Mouse (Mus musculus) kidney, embryonic 16.5 days (tissue): Measurements from ENCODE around the gene Esrrg. TPM values are rescaled to one million over a fixed set of nuclear protein-coding genes. Genes with fewer than 3 reads are reported as not detected.

Experiments
- ATAC-seq: fragments of 200-750 bp; cut with Nextera tagmentation; 2 replicates; pipeline ENCODE4 v1.8.0; 2017; ENCODE audit warnings: moderate TSS enrichment; ENCODE audit not compliant: low FRiP score, low TSS enrichment
- H3K27ac ChIP-seq: fragments of 300-500 bp; sonication (generic); 2 replicates; pipeline ENCODE4 v1.5.1; 2014; ENCODE audit warnings: low read length
- H3K27me3 ChIP-seq: fragments of 300-500 bp; sonication (generic); 2 replicates; pipeline ENCODE4 v1.6.1; 2014; ENCODE audit warnings: low read length, control low read depth, mixed read lengths; ENCODE audit not compliant: insufficient read depth
- H3K36me3 ChIP-seq: fragments of 300-500 bp; sonication (generic); 2 replicates; pipeline ENCODE4 v1.6.1; 2014; ENCODE audit warnings: low read length, control low read depth, mixed read lengths; ENCODE audit not compliant: insufficient read depth
- H3K4me1 ChIP-seq: fragments of 300-500 bp; sonication (generic); 2 replicates; pipeline ENCODE4 v1.6.1; 2014; ENCODE audit warnings: low read length, control low read depth, mixed read lengths; ENCODE audit not compliant: insufficient read depth
- H3K4me2 ChIP-seq: fragments of 300-500 bp; sonication (generic); replicated peaks from 2 replicates; pipeline ENCODE4 v1.6.1; 2014; ENCODE audit warnings: low read depth, low read length
- H3K4me3 ChIP-seq: fragments of 300-500 bp; sonication (generic); 2 replicates; pipeline ENCODE4 v1.5.1; 2014; ENCODE audit warnings: mild to moderate bottlenecking, low read length
- H3K9ac ChIP-seq: fragments of 300-500 bp; sonication (generic); replicated peaks from 2 replicates; pipeline ENCODE4 v1.6.1; 2014; ENCODE audit warnings: low read length
- H3K9me3 ChIP-seq: fragments of 300-500 bp; sonication (generic); 2 replicates; pipeline ENCODE4 v1.6.1; 2016; ENCODE audit warnings: low read length, control low read depth
- WGBS: fragments of 180-500 bp; shearing (Covaris S2); extraction: QIAGEN DNeasy Blood & Tissue Kit; methylation state at CpG from one replicate; pipeline ENCODE4 v1.1.7; 2014; 5-methylcytosine and 5-hydroxymethylcytosine counted together
- polyA plus RNA-seq: library from polyadenylated mRNA; unstranded; fragments of >200 nt; fragmentation: Nextera tagmentation; extraction: Ambion mirVana; gene quantifications from 2 replicates; pipeline ENCODE4 v1.2.1, GENCODE M21; 2015

The Esrrg gene
- polyA plus RNA-seq, 1 experiment from 2014 or later, result 36.0 TPM

DNA sequence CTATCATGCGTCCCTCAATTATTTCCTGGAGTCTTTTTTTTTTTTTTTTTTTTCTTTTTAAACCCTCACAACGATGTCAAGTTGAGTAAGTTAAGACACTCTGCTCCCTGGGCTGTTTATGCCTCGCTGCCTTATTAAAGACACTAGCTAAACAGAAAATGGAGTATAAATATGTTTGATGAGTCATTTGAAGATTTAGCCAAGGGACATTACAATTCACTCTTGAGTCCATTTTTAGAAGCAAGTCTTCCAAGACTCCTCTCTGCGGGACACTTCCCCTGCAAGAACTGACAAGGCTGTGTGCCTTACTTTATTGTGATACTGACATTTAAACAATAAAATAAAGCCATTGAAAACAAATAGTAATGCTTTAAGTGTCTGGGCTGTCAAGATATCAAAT is 496.9 kb downstream of the Esrrg start:
- ATAC-seq, result no peak
- no peak overlapping the region for H3K27ac ChIP-seq
- no peak overlapping the region for H3K4me2 ChIP-seq
- WGBS, result 64% methylated on average over 4 of the region's 4 CpGs
- H3K36me3 ChIP-seq, result no peaks in the 10 kb centered on the region
- no peaks in the 10 kb centered on the region for H3K27me3 ChIP-seq
- no peak overlapping the region for H3K4me3 ChIP-seq
- peaks cover 17% of the 10 kb centered on the region for H3K4me1 ChIP-seq
- H3K9me3 ChIP-seq, result no peaks in the 10 kb centered on the region
- H3K9ac ChIP-seq, result no peak overlapping the region

DNA sequence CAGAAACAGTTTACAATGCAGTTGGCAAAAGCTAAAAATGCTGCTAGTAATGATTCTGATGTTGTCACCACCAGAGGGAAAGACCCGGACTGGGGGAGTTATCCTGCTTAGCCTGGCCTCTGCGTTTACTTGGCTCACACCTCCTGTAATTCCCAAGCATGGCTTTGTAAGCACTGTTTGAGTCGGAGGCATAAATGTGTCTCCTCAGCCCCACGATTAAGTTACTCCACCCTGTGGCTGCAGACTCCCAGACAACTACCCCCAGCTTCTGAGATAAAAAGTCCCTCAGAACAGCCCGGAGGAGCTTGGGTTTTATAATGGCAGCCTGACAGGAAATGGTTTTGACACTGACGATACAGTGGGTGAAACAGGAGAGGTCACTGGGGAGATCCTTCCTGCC is 499.4 kb downstream of the Esrrg start:
- ATAC-seq, result no peak
- 9% methylated on average over 6 of the region's 6 CpGs for WGBS
- Histone ChIP-seq H3K4me3 (no peak overlapping the region), H3K27me3 (no peaks in the 10 kb centered on the region), H3K9me3 (no peaks in the 10 kb centered on the region), H3K4me1 (peaks cover 17% of the 10 kb centered on the region), H3K27ac (no peak overlapping the region), H3K4me2 (no peak overlapping the region), H3K9ac (no peak overlapping the region), H3K36me3 (no peaks in the 10 kb centered on the region)

DNA sequence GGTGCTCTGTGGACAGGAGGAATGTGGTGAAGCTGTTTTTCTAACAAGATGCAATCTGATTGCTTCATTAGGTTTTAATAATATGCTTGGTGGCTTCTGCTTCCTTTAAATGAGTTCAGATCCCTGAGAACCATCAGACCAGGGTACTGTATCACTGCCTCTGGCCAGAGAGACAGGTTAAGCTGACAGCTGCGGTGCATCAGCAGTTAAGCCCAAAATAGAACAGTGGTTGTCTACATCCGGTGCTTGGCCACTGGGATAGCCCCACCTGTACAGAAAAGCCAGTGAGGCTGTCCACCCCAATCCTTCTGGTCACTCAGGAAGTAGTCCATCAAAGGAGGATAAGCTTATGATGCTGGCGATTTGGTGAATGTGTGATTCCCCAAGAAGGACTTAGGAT is 503.0 kb downstream of the Esrrg start:
- Histone ChIP-seq H3K36me3 (no peaks in the 10 kb centered on the region), H3K4me2 (no peak overlapping the region), H3K27me3 (no peaks in the 10 kb centered on the region), H3K4me3 (no peak overlapping the region), H3K9me3 (no peaks in the 10 kb centered on the region), H3K4me1 (peaks cover 12% of the 10 kb centered on the region; the same call in 1 of the 2 replicates), H3K27ac (no peak overlapping the region), H3K9ac (no peak overlapping the region)
- 0 out of 2 replicates have a peak, but pooled peaks have one; percentile 54 for ATAC-seq
- 37% methylated on average over 3 of the region's 3 CpGs for WGBS

DNA sequence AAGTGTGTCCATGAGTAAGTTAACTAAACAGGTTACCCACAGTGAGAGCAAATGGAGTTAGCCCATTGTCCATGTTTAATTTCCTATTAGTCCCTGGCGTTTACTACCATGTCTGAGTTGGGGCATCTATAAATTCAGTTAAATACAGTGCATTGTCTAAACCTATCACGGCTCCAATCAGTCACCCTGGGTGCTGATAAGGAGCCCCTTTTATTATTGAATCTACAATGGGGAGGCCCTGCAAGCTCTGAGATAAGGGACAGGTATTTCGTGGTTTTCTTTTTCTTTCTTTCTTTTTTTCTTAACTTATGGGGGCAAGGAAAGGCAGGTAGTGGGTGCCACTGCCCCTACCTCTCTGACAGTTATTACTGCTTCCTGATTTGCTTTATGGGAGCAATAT is 504.6 kb downstream of the Esrrg start:
- ATAC-seq, result no peak
- WGBS, result 74% methylated on average over 3 of the region's 3 CpGs

DNA sequence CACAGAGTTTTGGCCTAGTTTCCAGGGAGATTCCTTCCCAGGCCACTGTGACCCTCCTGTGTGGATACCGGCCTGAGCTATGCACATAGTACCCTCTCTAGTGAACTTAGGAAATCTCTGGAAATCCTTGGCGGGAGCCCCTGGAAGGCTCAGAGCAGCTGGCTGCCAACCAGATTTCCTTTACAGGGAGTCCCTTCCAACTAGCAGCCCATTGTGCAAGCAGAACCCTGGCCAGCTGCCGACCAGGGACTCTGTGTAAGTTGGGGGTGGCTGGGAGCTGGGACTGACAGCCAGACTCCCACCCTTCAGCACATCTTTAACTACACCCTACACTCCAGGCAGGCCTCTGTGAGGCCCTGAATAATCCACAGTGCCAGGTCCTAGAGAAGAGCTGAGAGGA is 509.5 kb downstream of the Esrrg start:
- H3K9me3 ChIP-seq, result no peaks in the 10 kb centered on the region
- H3K4me3 ChIP-seq, result no peak overlapping the region
- H3K27me3 ChIP-seq, result no peaks in the 10 kb centered on the region
- ATAC-seq, result peak; percentile 46; the same call in 1 of the 2 replicates
- H3K36me3 ChIP-seq, result no peaks in the 10 kb centered on the region
- no peak overlapping the region for H3K27ac ChIP-seq
- WGBS, result 39% methylated on average over 3 of the region's 3 CpGs
- no peaks in the 10 kb centered on the region for H3K4me1 ChIP-seq
- H3K9ac ChIP-seq, result no peak overlapping the region
- no peak overlapping the region for H3K4me2 ChIP-seq

More for the DNA sequence above, 504.6 kb downstream of the Esrrg start:
- no peaks in the 10 kb centered on the region for H3K9me3 ChIP-seq
- no peak overlapping the region for H3K4me3 ChIP-seq
- H3K4me2 ChIP-seq, result no peak overlapping the region
- no peaks in the 10 kb centered on the region for H3K27me3 ChIP-seq
- H3K4me1 ChIP-seq, result peaks cover 5% of the 10 kb centered on the region; the same call in 1 of the 2 replicates
- H3K27ac ChIP-seq, result no peak overlapping the region
- H3K9ac ChIP-seq, result no peak overlapping the region
- no peaks in the 10 kb centered on the region for H3K36me3 ChIP-seq

DNA sequence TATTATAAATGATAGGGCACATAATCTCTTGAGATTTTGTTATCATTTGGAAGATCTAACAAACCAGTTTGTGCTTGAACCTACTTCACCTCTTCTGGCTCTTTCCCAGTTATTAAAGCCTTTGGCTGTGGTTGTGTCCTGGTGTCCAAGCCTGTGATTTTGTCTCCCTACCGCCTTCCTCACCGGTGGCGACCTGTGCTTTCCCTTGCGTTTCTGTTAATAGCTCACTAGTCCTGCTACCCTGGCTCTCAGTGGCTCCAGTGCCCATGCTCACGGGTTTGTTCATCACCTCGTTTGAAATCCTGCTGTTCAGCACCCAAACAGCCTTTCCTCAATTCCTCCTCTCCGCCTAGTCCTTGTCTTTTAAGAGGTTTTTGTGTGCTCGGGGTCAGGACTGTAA is 511.2 kb downstream of the Esrrg start:
- 80% methylated on average over 8 of the region's 8 CpGs for WGBS
- no peak for ATAC-seq
- H3K4me2 ChIP-seq, result no peak overlapping the region
- H3K4me1 ChIP-seq, result no peaks in the 10 kb centered on the region
- H3K4me3 ChIP-seq, result no peak overlapping the region
- H3K9me3 ChIP-seq, result no peaks in the 10 kb centered on the region
- H3K27ac ChIP-seq, result no peak overlapping the region
- H3K9ac ChIP-seq, result no peak overlapping the region
- H3K27me3 ChIP-seq, result no peaks in the 10 kb centered on the region
- no peaks in the 10 kb centered on the region for H3K36me3 ChIP-seq

DNA sequence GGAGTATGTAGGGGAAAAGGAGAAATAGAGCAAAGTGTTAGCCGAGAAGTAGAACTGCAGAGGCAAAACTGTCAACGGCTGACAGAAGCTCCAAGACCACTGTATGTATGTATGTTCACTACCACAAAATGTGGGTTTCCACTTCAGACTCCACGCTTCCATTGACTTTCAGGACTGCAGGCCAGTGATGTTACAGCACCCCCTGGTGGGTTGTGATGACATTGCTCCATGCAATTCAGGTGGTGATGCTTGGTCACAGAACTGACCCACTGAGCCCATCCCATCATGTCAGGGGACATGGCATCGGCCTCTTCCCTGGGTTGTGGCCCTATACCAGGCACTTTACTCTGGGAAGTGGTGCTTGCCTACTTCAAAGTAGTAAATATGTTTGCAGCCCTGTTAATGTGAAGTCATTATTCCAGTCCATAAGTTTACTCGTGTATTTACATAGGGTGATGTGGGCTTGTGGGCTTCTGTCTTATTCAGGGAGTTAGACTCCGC is 517.0 kb downstream of the Esrrg start:
- no peak overlapping the region for H3K4me3 ChIP-seq
- no peak overlapping the region for H3K4me2 ChIP-seq
- no peaks in the 10 kb centered on the region for H3K27me3 ChIP-seq
- no peaks in the 10 kb centered on the region for H3K36me3 ChIP-seq
- no peaks in the 10 kb centered on the region for H3K9me3 ChIP-seq
- no peak overlapping the region for H3K27ac ChIP-seq
- H3K4me1 ChIP-seq, result no peaks in the 10 kb centered on the region
- H3K9ac ChIP-seq, result no peak overlapping the region
- 90% methylated on average over 6 of the region's 6 CpGs for WGBS
- no peak for ATAC-seq

DNA sequence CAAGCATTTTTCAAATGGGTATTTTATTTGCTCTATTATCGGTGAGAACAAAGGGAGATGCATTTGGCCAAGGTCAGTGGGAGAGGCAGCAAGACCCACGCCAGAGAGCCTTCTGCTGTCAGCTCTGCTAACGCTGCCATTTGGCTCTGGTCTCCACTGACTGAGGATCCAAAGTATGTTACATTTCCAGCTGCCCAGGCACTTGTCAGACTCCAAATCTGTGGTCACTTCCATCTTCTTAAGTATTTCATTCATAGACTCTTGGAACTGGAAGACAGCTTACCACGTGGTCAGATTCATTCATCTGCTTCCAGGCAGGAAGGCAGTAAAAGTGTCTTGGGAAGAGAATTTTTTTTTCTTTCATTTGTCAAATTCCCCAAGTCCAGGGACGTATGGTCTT is 527.5 kb downstream of the Esrrg start:
- 36% methylated on average over 5 of the region's 5 CpGs for WGBS
- no peak overlapping the region for H3K4me2 ChIP-seq
- no peak overlapping the region for H3K4me3 ChIP-seq
- H3K9me3 ChIP-seq, result no peaks in the 10 kb centered on the region
- no peaks in the 10 kb centered on the region for H3K36me3 ChIP-seq
- ATAC-seq, result no peak
- H3K27ac ChIP-seq, result no peak overlapping the region
- no peaks in the 10 kb centered on the region for H3K27me3 ChIP-seq
- no peak overlapping the region for H3K9ac ChIP-seq
- no peaks in the 10 kb centered on the region for H3K4me1 ChIP-seq

DNA sequence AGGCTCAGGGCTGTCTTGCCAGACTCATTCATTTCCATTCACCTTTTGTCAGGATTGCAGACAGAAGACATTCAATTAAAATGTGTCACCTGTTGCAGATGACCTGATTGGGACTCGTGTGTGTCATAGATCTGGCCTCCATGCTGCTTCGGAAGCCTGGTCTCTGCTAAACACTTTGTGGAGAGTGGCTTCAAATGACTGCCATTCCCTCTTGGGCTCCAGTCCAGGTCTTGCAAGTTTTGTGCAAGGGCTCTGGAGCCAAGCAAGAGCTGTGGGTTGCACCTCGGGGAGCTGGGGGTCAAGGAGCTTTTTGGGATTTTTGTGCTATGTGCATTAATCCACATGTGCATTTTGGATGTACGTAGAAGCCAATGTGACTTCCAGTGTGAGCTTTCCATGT is 530.9 kb downstream of the Esrrg start:
- 53% methylated on average over 4 of the region's 4 CpGs for WGBS
- H3K9ac ChIP-seq, result no peak overlapping the region
- H3K27me3 ChIP-seq, result no peaks in the 10 kb centered on the region
- H3K9me3 ChIP-seq, result no peaks in the 10 kb centered on the region
- no peaks in the 10 kb centered on the region for H3K4me1 ChIP-seq
- H3K4me2 ChIP-seq, result no peak overlapping the region
- no peak for ATAC-seq
- no peak overlapping the region for H3K4me3 ChIP-seq
- H3K27ac ChIP-seq, result no peak overlapping the region
- no peaks in the 10 kb centered on the region for H3K36me3 ChIP-seq

DNA sequence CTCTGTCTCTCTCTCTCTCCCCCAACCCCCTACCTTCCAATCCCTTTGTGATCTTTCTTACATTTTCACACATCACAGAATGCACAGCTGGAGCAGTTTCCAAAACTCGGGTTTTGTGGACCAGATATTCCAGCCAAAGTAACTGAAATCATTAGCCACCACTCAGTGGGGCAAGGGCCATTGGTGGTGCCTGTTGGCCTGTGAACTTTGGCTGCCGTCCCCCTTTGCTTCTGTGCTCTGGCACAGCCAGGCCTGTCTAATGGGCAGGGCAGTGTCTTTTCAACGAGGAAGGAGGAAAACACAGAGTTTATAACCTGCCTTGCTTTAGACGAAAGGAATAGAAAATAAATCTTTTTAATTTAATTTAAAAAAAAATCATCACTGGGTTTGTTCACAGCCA is 531.6 kb downstream of the Esrrg start:
- WGBS, result 49% methylated on average over 4 of the region's 4 CpGs
- no peaks in the 10 kb centered on the region for H3K9me3 ChIP-seq
- H3K36me3 ChIP-seq, result no peaks in the 10 kb centered on the region
- H3K27ac ChIP-seq, result no peak overlapping the region
- no peaks in the 10 kb centered on the region for H3K27me3 ChIP-seq
- H3K9ac ChIP-seq, result no peak overlapping the region
- ATAC-seq, result no peak
- no peaks in the 10 kb centered on the region for H3K4me1 ChIP-seq
- H3K4me2 ChIP-seq, result no peak overlapping the region
- no peak overlapping the region for H3K4me3 ChIP-seq
